Mouse (Mus musculus) hindbrain, embryonic 12.5 days (tissue): ENCODE measurements around the gene Gabra1. TPM values are rescaled to one million over a fixed set of nuclear protein-coding genes. Genes with fewer than 3 reads are reported as not detected.
A peak's percentile ranks its signal among the peaks of the same experiment; 100 is the strongest.

ENCODE experiments used
- ATAC-seq: fragments of 200-750 bp; cut with Nextera tagmentation; 2 replicates; pipeline ENCODE4 v1.8.0; 2017; ENCODE audit warnings: moderate TSS enrichment; ENCODE audit not compliant: low FRiP score
- H3K27ac ChIP-seq: fragments of 300-500 bp; sonication (generic); 2 replicates; pipeline ENCODE4 v1.5.1; 2016; ENCODE audit warnings: mild to moderate bottlenecking
- H3K27me3 ChIP-seq: fragments of 300-500 bp; sonication (generic); 2 replicates; pipeline ENCODE4 v1.6.1; 2016; ENCODE audit warnings: mild to moderate bottlenecking
- H3K36me3 ChIP-seq: fragments of 300-500 bp; sonication (generic); 2 replicates; pipeline ENCODE4 v1.6.1; 2016; ENCODE audit warnings: mild to moderate bottlenecking
- H3K4me1 ChIP-seq: fragments of 300-500 bp; sonication (generic); 2 replicates; pipeline ENCODE4 v1.6.1; 2016
- H3K4me2 ChIP-seq: fragments of 300-500 bp; sonication (generic); replicated peaks from 2 replicates; pipeline ENCODE4 v1.6.1; 2016; ENCODE audit warnings: mild to moderate bottlenecking
- H3K4me3 ChIP-seq: fragments of 300-500 bp; sonication (generic); 2 replicates; pipeline ENCODE4 v1.5.1; 2016; ENCODE audit warnings: mild to moderate bottlenecking
- H3K9ac ChIP-seq: fragments of 300-500 bp; sonication (generic); 2 replicates; pipeline ENCODE4 v1.6.1; 2016; ENCODE audit warnings: mild to moderate bottlenecking, moderate library complexity
- H3K9me3 ChIP-seq: fragments of 300-500 bp; sonication (generic); replicated peaks from 2 replicates; pipeline ENCODE4 v1.6.1; 2016; ENCODE audit warnings: mild to moderate bottlenecking
- WGBS: fragments of 180-500 bp; shearing (Covaris S2); methylation state at CpG from one replicate; pipeline ENCODE4 v1.1.7; 2016; 5-methylcytosine and 5-hydroxymethylcytosine counted together
- polyA plus RNA-seq: library from polyadenylated mRNA; unstranded; fragments of >200 nt; fragmentation: Nextera tagmentation; extraction: Ambion mirVana; gene quantifications from 2 replicates; pipeline ENCODE4 v1.2.1, GENCODE M21; 2016

Gene Gabra1
- 3.0 and 3.2 TPM in 2 replicates for polyA plus RNA-seq

DNA sequence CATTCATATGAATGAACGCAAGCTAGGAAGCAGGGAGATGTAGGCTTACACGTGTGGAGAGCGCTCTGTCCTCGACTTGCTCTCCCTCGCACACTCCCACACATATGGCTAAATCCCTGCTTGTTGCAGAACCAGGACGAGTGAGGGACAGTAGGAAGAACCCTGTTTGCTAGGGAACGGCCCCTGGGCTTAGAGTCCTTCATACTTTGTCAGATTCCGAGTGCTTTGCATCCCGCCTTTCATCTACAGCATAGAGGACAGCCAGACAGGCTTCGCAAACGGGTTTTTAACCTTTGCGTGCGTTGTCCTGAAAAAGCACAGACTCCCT, at the start of gene Gabra1:
Gene Gabra1 (minus strand): TSS at position 106 of the 328 bp plus-strand sequence.
- Histone ChIP-seq H3K9me3 (no peaks in the 10 kb centered on the region), H3K27me3 (peaks cover 13% of the 10 kb centered on the region), H3K4me3 (peak within 1 kb of the TSS; percentile 52), H3K27ac (peak within 1 kb of the TSS; percentile 35; the same call in 1 of the 2 replicates), H3K9ac (peak within 1 kb of the TSS; percentile 75), H3K4me2 (peak within 1 kb of the TSS; percentile 84), H3K36me3 (no peaks in the 10 kb centered on the region), H3K4me1 (peaks cover 3% of the 10 kb centered on the region; the same call in 1 of the 2 replicates)
- ATAC-seq: peak; percentile 76
- WGBS: 3% methylated on average over 13 of the region's 13 CpGs

DNA sequence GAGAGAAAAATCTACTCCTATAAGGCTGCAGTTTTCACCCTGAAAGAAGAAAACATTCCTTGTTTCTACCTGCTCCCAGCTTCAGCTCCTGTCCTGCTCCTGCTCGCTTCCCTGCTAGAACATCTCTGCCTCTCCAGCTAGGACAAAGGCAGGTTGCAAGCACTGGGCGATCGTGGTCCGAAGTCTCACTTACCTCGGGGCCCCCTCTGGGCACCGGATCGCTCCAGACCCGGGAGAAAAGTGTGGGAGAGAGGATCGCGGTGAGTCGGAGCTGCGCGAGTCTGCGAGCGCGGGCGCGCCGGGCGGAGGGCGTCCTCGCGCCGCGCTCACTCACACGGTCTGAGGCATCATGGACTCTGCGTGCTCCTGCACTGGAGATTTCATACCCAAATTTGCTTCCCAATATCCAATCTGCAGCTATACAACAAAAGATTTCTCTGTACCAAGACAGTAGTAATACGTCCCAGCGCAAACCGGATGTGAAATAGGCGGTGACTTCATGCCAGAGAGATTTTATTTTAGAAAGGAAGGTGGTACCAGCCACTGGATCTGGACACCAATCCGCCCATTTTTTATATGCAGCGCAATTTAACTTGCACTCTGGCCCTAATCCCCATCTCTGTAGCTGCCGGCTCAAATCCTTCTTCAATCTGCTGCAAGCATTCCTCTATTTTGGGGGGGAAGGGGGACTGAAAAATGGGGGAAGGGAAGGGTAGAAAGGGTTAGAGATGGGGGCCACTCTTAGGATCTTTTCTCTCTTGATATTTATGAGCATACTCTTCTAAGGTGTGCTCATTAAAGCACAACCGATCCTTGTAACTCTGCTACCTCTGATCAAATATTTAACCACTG, 531 bp downstream of the Gabra1 start:
- peak; percentile 92 for ATAC-seq
- peak overlapping the region; percentile 35; the same call in 1 of the 2 replicates for H3K27ac ChIP-seq
- no peaks in the 10 kb centered on the region for H3K9me3 ChIP-seq
- peaks cover 13% of the 10 kb centered on the region for H3K27me3 ChIP-seq
- H3K9ac ChIP-seq: peak overlapping the region; percentile 75
- no peaks in the 10 kb centered on the region for H3K36me3 ChIP-seq
- H3K4me2 ChIP-seq: peak overlapping the region; percentile 84
- H3K4me1 ChIP-seq: peaks cover 3% of the 10 kb centered on the region; the same call in 1 of the 2 replicates
- WGBS: under 1% methylated on average over 35 of the region's 35 CpGs
- H3K4me3 ChIP-seq: peak overlapping the region; percentile 52

DNA sequence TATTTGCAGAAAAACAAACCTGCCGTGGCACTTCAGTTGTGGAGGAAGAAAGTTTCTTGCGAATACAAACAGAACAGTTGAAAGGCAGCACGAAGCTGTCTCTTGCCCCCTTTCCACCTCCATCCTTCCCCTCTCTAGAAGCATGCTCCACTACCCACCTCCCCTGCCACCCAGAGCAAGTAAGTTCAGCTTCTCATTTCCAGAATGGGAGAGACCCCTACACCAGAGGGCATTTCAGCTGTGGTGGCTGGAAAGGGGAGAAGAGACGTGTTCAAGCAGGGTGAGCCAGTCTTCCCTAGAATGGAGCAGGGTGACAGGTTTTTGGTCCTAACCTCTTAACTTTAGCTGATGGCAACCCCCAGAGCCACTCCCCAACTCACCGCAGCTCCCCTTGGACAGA, 1.3 kb downstream of the Gabra1 start:
- Histone ChIP-seq H3K36me3 (no peaks in the 10 kb centered on the region), H3K27ac (no peak overlapping the region), H3K4me3 (peak overlapping the region; percentile 52), H3K4me2 (peak overlapping the region; percentile 84), H3K9me3 (no peaks in the 10 kb centered on the region), H3K27me3 (peaks cover 13% of the 10 kb centered on the region), H3K9ac (peak overlapping the region; percentile 75; the same call in 1 of the 2 replicates), H3K4me1 (peaks cover 3% of the 10 kb centered on the region; the same call in 1 of the 2 replicates)
- peak; percentile 33; the same call in 1 of the 2 replicates for ATAC-seq
- WGBS: 15% methylated on average over 5 of the region's 5 CpGs

DNA sequence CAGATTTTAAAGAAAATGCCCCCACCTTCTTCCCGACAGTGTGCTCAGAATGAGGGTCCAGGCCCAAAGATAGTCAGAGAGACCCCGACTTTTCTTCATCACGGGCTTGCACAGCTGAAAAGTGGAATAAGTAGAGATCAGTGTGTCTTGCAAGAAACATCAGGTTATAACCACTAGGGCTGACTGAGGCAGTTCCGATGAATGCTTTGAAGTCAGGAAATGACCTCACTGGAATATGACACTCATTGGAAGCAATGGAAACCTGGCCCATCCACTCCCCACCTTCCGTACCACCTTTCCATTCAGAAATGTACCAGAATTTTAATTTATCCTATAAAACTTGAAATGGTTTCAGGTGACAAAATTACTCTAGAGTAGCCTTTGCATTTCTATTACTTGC, 3.2 kb downstream of the Gabra1 start:
- WGBS: 85% methylated on average over 5 of the region's 5 CpGs
- H3K36me3 ChIP-seq: no peaks in the 10 kb centered on the region
- peaks cover 13% of the 10 kb centered on the region for H3K27me3 ChIP-seq
- H3K27ac ChIP-seq: no peak overlapping the region
- H3K4me3 ChIP-seq: no peak overlapping the region
- no peaks in the 10 kb centered on the region for H3K9me3 ChIP-seq
- no peak overlapping the region for H3K9ac ChIP-seq
- H3K4me2 ChIP-seq: no peak overlapping the region
- peaks cover 3% of the 10 kb centered on the region; the same call in 1 of the 2 replicates for H3K4me1 ChIP-seq
- no peak for ATAC-seq

DNA sequence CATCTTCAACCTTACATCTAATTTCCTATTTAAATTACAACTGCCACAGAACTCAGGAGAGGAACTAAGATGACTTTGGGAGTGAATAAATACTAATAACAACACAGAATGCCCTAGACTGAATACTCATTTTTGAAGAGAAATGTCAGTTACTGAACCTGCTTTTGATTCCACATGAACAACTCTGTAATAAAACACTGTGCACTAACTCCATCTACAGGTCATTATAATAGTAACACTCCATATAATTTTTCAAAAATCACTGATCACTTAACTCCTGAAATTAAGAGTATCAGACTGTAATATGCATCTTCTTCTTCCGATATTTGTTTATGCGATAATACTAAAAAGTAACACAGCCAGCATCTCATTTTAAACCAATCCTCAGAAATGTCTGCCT, 4.4 kb downstream of the Gabra1 start:
- WGBS: 91% methylated on average over 2 of the region's 2 CpGs
- no peak for ATAC-seq
- H3K4me2 ChIP-seq: no peak overlapping the region

DNA sequence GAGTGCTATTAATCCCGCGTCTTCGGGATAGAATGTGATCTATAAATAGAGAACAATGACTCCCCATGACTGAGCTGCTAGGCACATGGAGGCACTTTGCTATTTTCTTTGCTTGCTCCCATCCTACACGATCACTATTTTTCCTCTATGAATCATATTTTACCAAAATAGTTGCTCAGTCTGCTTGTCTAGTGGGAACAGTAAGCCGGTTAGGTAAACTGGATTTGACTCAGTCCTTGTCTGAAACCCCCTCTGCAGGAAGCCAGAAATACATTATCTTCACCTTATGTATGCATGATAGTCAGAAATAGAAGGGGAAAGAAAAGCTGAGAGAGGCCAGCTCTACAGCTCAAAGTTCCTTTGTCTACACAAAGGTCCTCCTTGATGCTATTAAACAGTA, 31.3 kb downstream of the Gabra1 start:
- ATAC-seq: no peak
- H3K27ac ChIP-seq: no peak overlapping the region
- WGBS: 95% methylated on average over 5 of the region's 5 CpGs
- H3K4me2 ChIP-seq: no peak overlapping the region
- no peaks in the 10 kb centered on the region for H3K27me3 ChIP-seq
- H3K9ac ChIP-seq: no peak overlapping the region
- H3K4me3 ChIP-seq: no peak overlapping the region
- H3K9me3 ChIP-seq: no peaks in the 10 kb centered on the region
- H3K4me1 ChIP-seq: no peaks in the 10 kb centered on the region
- no peaks in the 10 kb centered on the region for H3K36me3 ChIP-seq

More for the DNA sequence above, 4.4 kb downstream of the Gabra1 start:
- Histone ChIP-seq H3K36me3 (no peaks in the 10 kb centered on the region), H3K27me3 (peaks cover 6% of the 10 kb centered on the region), H3K9me3 (no peaks in the 10 kb centered on the region), H3K4me3 (no peak overlapping the region), H3K9ac (no peak overlapping the region), H3K4me1 (peaks cover 3% of the 10 kb centered on the region; the same call in 1 of the 2 replicates), H3K27ac (no peak overlapping the region)

DNA sequence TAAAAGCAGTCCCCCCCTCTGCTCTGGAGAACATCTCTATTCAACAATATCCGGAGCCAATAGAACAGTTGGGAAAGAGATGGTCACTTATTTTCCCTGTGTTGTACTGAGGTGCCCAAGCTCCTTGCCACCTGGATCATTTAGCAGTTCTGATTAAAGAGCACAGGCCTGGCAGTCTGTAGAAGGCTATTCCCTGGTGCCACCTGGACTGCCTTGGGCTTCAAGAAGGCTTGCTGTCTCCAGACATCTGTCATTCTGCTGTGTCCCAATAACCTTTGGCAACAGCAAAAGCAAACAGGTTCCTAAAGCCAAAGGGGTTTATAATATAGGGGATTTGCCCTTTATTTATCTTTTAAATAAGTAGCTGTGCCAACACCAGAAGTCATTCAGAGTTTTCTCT, 65.8 kb downstream of the Gabra1 start:
- Histone ChIP-seq H3K9ac (no peak overlapping the region), H3K27ac (no peak overlapping the region), H3K9me3 (no peaks in the 10 kb centered on the region), H3K4me3 (no peak overlapping the region), H3K4me1 (no peaks in the 10 kb centered on the region), H3K27me3 (no peaks in the 10 kb centered on the region), H3K4me2 (no peak overlapping the region), H3K36me3 (no peaks in the 10 kb centered on the region)
- WGBS: 100% methylated on average over 1 of the region's 1 CpGs
- no peak for ATAC-seq

DNA sequence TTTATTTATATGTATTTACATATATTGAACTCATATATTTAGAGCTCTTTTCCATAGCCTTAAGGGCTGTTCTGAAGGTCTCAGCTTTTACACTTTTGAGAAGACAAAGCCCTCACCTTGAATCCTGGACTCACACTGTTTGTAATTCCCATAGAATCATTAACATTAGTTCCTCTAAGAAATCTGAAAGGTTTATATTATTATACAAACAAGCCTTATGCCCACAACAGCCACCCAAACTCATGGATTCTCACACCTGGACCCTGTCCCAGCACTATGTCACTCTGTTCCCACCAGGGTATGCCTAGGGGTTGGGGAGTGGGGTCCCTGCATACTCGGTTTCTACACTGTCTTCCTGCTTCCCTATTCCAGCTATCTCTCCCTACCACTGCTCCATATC, 72.7 kb downstream of the Gabra1 start:
- no peak overlapping the region for H3K27ac ChIP-seq
- ATAC-seq: no peak
- H3K4me2 ChIP-seq: no peak overlapping the region
- H3K9me3 ChIP-seq: no peaks in the 10 kb centered on the region
- whole genome bisulfite sequencing: 67% methylated on average over 1 of the region's 1 CpGs
- H3K9ac ChIP-seq: no peak overlapping the region
- no peaks in the 10 kb centered on the region for H3K4me1 ChIP-seq
- H3K4me3 ChIP-seq: no peak overlapping the region
- no peaks in the 10 kb centered on the region for H3K36me3 ChIP-seq
- H3K27me3 ChIP-seq: no peaks in the 10 kb centered on the region

DNA sequence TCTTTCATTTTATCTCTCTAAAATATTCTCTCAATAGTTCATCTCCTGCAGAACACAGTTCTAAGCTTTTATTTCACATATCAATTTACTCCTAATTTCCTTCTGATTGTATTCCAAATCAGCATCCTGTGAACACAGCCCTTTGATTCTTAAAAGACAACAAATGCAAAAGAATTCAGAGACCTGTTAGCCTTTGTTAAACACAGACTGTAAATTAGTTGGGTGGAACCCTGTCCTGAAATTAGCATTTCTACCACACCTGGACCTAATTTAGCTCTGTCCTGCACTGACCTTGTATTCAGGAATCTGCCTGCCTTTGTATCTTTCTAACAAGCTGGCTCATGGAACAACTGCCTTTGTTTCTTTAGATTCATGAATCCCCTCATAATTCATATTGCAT, 73.1 kb downstream of the Gabra1 start:
- ATAC-seq: no peak

DNA sequence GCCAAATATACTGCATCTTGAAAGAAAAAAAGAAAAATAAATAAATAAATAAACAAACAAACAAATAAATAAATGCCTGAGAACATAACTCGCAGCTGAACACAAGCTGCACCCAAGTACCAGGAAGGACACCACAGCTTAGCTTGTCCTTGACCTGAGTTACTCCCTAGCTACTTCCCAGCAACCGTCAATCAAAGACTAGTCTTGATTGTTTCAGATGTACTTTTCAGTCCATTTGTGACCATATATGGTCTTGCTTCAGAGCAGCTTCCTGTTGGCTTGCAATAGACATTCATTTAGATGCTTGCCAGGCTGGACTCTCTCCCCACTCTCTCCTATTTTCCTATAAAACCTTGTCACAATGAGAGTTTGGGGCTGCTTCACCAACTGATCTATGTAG, 87.2 kb downstream of the Gabra1 start:
- 87% methylated on average over 2 of the region's 2 CpGs for WGBS
- no peak for ATAC-seq
- Histone ChIP-seq H3K27ac (no peak overlapping the region), H3K4me2 (no peak overlapping the region), H3K9ac (no peak overlapping the region), H3K36me3 (no peaks in the 10 kb centered on the region), H3K4me1 (no peaks in the 10 kb centered on the region), H3K4me3 (no peak overlapping the region), H3K9me3 (no peaks in the 10 kb centered on the region), H3K27me3 (no peaks in the 10 kb centered on the region)

More for the DNA sequence above, 73.1 kb downstream of the Gabra1 start:
- no peaks in the 10 kb centered on the region for H3K4me1 ChIP-seq
- no peak overlapping the region for H3K4me2 ChIP-seq
- H3K36me3 ChIP-seq: no peaks in the 10 kb centered on the region
- no peak overlapping the region for H3K27ac ChIP-seq
- no peak overlapping the region for H3K9ac ChIP-seq
- H3K9me3 ChIP-seq: no peaks in the 10 kb centered on the region
- no peaks in the 10 kb centered on the region for H3K27me3 ChIP-seq
- no peak overlapping the region for H3K4me3 ChIP-seq
